Mouse (Mus musculus) c-Kit-positive CD71-positive TER-119-positive erythroid progenitor cells, embryonic 14.5 days (primary cell): Measurements from ENCODE around the gene Itgal.
"Not testable (repeated sequence)": the region's sequence is repeated elsewhere in the genome, so short reads cannot be mapped to it uniquely, and the experiment has no call there.

ENCODE experiments used
- DNase-seq: peaks from one replicate; pipeline ENCODE4 v3.0.0-alpha.2; 2013; ENCODE audit warnings: low spot score

The Itgal gene

DNA sequence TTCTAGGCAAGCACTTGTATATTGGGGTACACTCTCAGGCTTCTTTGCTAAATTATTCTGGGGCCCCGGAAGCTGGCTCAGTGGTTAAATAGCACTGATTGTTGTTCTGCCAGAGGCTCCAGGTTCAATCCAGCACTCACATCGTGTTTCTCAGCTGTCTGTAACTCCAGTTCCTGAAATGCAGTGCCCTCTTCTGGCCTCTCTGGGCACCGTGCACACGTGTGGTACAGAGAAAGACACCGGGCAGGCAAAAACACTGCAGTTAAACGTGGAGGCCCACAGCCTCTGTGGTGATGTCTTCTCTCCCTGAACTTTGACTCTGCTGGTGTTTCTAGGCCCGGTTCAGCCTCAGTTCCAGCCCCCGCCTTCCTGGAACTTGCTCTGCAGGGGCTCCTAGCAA, 17.7 kb upstream of the Itgal start:
- DNase-seq, result peak; percentile 42

DNA sequence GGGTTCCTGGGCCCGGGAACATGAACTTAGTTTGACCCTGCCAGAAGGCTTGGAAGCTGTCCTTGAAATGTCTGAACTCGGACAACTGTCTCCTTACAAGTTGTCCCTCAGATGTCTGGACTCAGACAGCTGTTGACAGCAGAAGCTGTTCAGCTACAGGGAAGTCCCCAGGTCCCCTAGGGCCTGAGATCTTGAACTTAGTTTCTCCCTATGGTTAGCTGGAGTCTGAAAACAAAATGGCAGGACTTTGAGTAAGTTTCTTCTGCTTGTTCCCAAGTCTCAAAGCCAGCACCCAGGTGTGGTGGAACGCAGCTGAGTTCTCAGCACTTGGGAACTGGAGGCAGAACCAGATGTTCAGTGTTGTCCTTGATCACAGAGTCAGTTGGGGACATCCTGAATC, 16.0 kb upstream of the Itgal start:
- DNase-seq, result no peak

DNA sequence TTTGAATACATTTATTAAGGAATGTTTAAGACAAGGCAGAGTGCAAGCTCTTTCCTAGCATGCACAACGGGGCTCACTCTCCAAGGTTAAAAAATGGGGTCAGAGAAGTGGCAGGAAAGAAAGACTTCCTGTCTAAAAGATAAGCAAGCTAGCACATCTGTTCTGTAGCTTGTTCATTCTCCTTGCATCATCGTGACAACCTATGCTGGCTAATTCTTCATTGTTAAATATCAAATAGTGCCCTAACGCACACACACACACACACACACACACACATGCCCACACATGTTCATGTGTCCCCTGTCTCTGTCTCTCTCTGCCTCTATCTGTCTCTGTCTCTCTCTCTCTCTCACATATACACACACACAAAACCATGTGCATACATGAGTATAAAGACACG, 14.9 kb upstream of the Itgal start:
- DNase-seq, result no peak

DNA sequence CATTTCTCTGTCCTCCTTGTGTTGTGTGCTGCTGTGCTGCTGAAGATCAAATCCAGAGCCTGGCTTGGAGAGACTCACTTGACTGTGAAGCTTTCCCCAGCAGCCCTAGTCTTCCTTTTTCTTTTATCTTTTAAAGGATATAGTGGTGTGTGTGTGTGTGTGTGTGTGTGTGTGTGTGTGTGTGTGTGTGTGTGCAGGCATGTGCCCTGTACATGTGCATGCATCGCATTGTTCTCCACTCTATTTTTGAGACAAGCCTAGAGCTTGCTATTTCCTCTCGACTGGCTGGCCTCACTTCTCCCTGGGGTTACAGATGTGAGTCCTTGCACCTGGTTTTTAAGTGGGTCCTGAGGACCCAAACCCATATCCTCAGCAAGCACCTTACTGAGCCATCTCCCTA, 13.9 kb upstream of the Itgal start:
- DNase-seq, result no peak

DNA sequence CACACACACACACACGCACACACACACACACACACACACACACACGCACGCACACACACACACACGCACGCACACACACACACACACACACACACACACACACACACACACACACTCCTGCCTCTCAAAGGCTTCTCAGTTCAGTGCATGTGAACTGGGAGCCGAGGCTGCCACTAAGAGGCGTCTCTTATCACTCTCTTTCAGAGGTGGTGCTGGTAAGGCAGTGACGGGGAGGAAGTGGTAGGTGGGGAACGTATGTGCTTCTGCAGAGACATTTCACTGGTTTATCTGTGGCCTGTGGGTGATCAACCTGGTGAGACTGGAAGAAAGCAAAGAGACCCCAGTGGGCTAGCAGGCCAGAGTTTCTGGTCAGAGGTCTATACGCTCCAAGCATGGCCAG, 10.9 kb upstream of the Itgal start:
- DNase-seq, result peak; percentile 48

DNA sequence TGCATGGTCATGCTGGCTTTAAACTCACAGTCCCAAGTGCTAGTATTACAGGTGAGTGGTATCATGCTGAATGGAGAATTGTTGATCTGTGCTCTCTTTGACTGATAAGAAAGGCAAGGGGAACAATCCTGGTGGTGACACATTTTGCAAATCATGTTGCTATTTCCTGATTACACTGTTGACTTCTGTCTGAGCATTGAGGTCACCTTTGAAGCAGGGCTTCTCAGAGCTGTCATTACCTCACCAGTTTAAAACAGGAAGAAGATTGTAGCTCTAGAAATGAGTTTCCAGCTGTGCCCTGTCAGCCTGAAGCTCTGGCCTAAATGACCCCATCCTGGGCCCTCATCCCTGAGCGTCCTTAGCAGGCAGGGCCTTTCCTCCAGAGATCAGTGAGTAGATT, 8.1 kb upstream of the Itgal start:
- no peak for DNase-seq

DNA sequence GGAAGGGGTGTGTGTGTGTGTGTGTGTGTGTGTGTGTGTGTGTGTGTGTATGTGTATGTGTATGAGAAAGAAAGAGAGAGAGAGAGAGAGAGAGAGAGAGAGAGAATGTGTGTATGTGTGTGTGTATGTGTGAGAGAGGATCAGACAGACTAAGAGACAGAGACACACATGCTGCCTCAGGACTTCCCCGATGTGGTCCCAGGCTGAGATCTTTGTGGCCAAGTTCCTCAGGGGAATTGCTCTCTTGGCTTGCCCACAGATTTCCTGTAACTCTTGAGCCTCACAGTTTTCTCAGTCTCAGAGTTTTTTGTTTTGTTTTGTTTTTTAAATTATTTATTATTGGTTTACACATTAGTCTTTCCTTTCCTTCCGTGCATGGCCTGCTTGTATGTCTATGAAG, 6.8 kb upstream of the Itgal start:
- no peak for DNase-seq

DNA sequence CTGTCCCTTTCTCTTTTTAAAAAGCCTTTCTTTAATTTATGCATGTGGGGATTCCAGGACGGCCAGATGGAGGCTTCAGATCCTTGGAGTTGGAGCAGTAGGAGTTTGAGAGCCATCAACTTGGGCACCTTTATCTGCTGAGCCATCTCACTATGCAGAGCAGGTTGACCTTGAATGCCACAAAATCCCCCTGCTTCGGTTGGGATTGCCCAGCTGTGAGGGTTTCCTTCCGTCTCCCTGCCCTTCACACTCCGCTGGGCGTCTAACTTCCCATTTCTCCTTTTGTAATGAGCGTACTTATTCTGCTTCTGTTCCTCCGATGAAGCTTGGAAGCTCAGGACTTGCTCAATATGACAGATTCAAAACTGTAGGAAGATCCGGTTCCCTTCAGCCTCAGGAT, 5.9 kb upstream of the Itgal start:
- DNase-seq, result no peak

DNA sequence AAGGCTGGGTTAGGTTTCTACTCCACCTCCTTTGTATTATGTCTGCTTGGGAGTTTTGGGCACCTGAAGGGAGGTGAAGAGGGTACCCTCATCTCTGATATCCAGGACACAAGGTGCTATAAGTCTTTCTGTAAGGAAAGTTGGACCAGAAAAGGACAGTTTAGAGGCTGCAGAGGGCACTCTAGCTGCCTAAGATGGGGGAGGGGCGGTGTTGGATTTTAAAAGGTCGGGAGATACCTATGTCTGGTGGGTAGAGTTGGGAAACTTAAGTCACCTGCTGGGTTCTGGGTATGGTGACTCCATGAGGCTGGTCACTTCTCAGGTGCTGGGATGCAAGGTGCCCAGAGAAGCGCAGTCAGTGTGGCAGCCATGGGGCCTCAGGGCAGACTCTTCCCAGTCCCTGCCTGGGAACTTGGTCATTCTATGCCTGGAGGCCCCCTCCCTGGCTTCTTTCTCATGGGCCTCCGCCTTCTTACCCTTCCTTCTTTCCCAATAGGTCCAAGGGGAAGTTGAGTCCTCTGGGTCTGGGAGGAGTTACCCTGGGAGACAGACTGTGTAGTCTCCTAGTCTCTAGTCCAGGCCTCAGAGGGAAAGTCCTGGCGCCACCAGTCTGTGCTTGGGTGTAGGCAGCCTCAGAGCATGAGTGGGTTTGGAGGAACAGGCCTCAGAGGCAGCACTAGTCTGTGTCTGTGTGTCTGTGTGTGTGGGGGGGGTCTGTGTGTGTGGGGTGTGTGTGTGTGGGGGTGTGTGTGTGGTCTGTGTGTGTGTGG, 911 bp downstream of the Itgal start:
- no peak for DNase-seq

DNA sequence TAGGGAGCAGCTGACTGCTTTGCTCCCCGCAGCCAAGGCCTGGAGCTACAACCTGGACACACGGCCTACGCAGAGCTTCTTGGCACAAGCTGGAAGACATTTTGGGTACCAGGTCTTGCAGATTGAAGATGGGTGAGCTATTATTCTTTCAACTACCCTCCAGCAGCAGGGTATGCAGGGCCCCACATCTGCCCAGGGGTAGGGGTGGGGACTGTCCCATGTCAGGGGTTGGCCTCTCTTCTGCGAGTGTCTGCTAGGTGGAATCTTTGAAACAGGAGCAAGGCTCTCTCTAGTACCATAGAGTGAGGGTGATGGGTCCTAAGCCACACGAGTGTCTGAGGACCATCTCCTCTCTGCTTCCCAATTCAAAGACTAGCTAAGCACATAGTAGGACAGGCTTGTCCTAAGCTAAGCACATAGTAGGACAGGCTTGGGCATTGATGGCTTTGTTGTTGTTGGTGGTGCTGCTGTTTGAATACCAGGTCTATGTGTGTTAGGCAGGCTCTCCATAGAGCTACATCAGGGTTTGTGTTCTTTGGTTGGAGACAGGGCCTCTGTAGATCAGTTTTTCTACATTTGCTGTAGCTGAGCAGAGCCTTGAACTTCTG, 1.6 kb downstream of the Itgal start:
- no peak for DNase-seq

DNA sequence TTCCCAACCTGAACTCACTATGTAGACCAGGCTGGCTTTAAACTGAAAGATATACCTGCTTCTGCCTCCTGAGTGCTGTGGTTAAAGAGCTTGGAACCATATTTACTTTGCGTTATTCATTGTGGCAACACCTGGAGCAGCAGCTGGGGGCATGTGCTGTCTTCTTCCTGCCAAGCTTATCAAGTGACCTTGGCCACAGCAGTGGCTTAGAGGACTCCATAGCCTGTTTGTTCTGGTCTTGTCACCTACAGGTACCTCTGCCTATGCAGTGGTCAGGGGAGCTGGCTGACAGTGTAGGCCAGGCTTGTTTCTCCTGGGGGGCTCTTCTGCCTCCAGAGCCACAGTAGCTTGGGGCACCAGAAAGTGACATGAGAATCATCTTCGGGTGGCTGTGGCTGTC, 12.4 kb downstream of the Itgal start:
- no peak for DNase-seq

DNA sequence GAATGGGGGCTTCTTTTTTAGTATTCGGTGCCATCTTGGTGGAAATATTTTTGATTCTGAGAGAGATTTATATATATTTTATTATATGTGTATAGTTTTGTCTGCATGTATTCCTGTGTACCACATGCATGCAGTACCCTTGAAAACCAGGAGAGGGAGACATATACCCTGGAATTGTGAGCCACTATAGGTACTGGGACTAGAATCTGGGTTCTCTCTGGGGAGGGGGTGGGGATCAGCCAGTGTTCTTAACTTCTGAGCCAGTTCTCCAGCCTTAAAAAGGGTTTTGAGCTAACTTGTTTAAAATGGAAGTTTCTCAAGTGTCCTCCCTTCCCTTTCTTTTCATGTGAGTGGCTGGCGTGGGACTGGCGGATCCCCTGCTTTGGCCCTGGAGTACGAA, 12.8 kb downstream of the Itgal start:
- DNase-seq, result peak; percentile 63

DNA sequence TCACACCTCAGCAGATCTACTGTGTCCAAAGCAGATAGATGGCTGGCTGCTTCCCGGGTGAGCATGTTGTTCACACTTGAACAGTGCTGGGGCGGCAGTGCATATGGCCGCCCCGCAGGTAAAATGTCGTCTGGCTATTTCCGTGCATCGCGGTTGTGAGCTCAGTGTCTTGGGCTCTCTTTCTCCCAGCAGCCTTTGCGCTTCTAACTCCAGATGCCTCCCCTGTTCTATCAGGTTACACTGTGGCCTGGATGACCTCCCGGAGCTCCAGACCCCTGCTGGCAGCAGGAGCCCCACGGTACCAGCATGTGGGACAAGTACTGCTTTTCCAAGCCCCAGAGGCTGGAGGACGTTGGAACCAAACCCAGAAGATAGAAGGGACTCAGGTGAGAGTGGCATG, 13.9 kb downstream of the Itgal start:
- DNase-seq, result no peak

DNA sequence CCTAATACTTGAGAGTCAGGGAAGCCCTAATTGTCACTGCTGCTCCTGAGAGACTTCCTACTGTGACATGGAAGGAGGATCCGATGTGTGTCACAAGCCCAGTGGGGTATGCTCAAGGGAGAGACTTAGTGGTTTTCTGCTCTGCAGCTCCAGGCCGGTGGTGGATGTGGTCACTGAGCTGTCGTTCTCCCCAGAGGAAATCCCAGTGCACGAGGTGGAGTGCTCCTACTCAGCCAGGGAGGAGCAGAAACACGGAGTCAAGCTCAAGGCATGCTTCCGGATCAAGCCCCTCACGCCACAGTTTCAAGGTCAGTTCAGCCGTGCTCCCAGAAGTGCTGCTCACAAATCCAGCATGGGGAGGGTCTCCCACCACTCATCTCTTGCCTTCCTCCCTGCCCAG, 17.9 kb downstream of the Itgal start:
- no peak for DNase-seq

DNA sequence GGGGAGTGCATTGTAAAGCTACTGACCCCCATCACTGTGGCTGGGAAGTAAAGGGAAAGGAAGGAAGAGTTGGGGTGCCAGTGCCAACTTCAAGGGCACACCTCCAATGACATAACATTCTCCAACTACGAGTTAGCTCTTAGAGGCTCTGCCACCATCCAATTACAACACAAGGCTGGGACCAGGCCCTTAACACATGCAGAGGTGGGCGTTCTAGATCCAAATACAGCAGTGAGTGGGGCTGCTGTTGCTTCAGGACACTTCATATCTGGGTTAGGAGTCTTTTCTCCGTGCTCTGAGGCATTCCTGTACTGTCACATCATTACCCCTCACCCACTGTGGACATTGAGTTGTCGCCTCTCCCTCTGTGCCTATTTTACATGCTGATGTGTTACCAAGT, 25.0 kb downstream of the Itgal start:
- DNase-seq, result no peak

DNA sequence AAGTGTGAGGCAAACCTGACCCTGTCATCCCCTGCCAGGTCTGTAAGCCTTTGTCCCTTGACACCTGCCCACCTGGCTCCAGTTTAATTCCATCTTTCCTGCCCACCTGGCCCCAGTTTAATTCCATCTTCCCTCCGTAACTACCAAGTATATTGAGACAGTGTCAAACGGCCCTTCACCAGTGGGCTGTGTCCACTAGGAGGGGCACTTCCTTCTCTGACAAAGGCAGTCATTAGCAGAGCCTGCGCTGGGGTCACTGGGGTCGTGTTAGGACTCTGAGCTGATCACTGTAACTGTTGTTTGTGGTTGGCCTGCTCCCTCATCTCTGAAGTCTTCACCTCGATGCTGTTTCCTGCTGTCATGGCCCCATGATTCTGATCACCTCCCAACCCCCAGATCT, 26.0 kb downstream of the Itgal start:
- no peak for DNase-seq

DNA sequence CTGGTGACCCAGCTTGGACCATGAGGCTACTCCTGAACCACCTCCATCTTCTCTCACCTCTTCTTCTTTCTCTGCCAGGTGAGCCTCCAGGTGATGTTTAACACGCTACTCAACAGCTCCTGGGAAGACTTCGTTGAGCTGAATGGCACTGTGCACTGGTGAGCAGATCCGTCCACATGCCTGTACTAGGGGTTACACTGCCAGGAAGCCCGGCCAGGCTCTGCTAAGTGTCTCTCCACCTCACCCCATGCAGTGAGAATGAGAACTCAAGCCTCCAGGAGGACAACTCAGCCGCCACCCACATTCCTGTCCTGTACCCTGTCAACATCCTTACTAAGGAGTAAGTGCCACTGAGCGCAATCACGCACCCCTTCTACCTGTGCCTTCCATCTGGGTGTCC, 28.9 kb downstream of the Itgal start:
- no peak for DNase-seq

DNA sequence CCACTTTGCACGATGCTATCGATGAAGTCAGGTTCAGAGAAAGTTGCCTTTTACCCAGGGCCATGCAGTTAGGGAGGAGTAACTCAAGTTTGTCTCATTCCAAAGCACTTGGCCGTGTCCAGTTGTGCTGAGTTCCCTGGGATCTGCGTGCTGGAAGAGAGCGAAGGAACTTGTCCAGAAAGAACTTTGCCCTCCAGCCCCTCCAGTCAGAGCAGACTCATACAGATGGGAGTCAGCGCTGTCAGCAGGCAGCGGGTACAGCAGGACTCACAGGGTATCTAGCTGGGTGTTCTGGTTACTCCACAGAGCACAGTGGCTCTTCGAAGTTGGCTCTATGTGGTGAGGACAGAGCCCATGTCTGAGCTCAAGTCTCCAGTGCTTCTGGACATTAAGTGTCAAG, 29.5 kb downstream of the Itgal start:
- no peak for DNase-seq

DNA sequence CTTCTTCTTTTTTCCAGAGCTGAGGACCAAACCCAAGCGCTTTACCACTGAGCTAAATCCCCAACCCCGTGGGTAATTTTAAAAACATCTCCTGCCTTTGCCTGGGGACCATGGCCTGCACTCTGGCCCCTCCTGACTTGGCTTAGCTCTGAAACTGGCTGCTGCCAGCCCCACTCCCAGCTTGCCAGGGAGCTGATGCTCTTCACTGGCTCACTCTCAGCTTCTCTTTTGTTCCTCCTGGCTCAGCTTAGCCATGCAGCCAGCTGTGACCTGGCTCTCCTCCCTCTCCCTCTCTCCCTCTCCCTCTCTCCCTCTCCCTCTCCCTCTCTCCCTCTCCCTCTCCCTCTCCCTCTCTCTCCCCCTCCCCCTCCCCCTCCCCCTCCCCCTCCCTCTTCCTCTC, 30.6 kb downstream of the Itgal start:
- no peak for DNase-seq

DNA sequence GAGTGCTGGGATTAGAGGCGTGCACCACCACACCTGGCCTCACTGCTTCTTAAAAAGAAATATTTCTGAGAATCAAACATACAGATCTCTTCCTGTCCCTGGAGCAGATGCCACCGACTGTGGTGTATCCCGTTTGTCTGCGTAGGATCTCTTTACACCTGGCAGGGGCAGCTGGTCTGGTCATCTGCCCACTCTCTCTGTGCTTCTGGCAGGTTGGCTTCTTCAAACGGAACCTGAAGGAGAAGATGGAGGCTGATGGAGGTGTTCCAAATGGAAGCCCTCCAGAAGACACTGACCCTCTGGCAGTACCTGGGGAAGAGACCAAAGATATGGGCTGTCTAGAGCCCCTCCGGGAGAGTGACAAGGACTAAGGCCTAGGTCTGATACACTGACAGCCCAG, 37.2 kb downstream of the Itgal start:
- DNase-seq, result no peak

DNA sequence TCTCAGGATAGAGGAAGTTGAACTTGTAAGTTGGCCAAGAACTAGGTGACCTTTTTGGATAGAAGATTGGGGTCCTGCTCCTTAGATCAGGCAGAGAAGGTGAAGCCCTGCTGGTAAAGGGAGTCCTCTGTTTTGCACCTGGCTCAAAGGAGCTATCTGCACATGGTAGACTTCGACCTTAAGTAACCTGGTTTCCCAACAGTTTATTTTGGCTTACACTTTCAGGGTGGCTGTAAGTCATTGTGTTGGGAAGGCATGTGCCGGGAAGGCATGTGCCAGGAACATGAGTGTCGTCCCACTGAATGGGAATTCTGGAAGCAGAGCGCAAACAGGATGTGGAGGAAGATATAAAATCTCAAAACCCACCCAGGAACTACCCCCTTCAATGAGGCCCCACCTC, 39.5 kb downstream of the Itgal start:
- DNase-seq, result no peak

DNA sequence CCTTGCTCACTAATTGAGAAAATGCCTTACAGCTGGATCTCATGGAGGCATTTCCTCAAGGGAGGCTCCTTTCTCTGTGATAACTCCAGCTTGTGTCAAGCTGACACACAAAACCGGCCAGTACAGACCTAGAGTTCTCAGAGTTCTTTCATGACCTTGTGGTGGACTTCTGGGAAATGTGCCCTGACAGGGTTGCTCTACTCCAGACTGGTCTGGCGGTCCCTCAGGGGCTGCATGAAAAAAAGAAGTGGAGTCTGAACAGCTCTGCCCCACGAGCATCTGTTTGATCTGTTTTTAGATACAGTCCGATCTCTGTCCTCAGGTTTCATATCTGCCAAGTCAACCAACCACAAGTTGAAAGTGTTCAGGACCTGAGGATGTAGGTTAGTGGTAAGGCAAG, 41.6 kb downstream of the Itgal start:
- DNase-seq, result no peak

DNA sequence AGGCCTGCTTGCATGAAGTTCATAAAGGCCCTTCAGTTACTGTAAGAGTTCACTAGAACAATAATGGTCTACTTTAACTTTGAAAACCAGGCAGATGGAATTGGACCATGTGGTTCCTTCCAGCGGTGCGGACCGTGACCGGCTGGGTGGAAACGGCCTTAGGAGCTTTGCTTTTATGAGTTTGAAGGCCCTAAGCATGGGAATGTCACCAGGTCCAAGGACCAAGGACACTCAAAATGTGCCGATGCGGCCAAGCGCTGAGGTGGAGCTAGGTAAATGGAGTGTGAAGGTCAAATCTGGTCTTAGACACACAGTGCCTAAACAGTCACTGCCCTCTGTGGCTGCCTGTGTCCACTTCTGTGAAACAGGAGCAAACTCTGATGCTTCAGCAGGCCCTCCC, 45.3 kb downstream of the Itgal start:
- no peak for DNase-seq

DNA sequence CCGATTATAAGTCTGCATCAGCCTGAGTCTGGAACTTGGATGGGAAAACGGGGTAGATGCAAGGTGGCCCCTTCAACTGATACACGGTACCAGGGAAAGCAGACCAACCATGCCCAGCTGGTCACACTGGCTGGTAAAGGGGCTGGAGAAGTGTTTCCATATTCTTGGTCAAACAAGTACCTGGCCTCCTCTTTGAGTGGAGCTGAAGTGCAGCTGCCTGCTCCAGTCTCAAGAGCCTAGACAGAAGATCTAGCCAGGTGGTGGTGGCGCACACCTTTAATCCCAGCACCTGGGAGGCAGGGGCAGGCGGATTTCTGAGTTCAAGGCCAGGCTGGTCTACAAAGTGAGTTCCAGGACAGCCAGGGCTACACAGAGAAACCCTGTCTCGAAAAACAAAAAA, 45.8 kb downstream of the Itgal start:
- not testable (repeated sequence) for DNase-seq
